Mouse (Mus musculus) B cell, adult 2 months (primary cell): ENCODE data around the gene Timm17a.
A peak's percentile ranks its signal among the peaks of the same experiment; 100 is the strongest.

Experiments used
- DNase-seq, 2 experiments: peaks; one replicate each; pipeline ENCODE4 v3.0.0; 2022

Gene Timm17a

GRCm38 (mm10) chr1:135313284-135314031, at the start of gene Timm17a:
Gene Timm17a (minus strand): TSS chr1:135313778.
- peak; percentile 89 to 92 for DNase-seq

GRCm38 (mm10) chr1:135362115-135362514, 48.5 kb upstream of the Timm17a start:
- DNase-seq = no peak

- DNase-seq = no peak
Observed at GRCm38 (mm10) chr1:135361491-135361890, 47.9 kb upstream of the Timm17a start.

- DNase-seq = no peak
Observed at GRCm38 (mm10) chr1:135359071-135359470, 45.5 kb upstream of the Timm17a start.

GRCm38 (mm10) chr1:135351953-135352352, 38.4 kb upstream of the Timm17a start:
- DNase-seq = no peak

- DNase-seq = no peak
Observed at GRCm38 (mm10) chr1:135347498-135348169, 34.1 kb upstream of the Timm17a start.

GRCm38 (mm10) chr1:135346891-135347290, 33.3 kb upstream of the Timm17a start:
- DNase-seq = no peak

GRCm38 (mm10) chr1:135344026-135344425, 30.4 kb upstream of the Timm17a start:
- no peak for DNase-seq

- no peak for DNase-seq
Observed at GRCm38 (mm10) chr1:135341947-135342346, 28.4 kb upstream of the Timm17a start.

GRCm38 (mm10) chr1:135330578-135330977, 17.0 kb upstream of the Timm17a start:
- no peak for DNase-seq

GRCm38 (mm10) chr1:135328368-135328767, 14.8 kb upstream of the Timm17a start:
- no peak for DNase-seq

GRCm38 (mm10) chr1:135325934-135326333, 12.4 kb upstream of the Timm17a start:
- no peak for DNase-seq

- no peak for DNase-seq
Observed at GRCm38 (mm10) chr1:135324571-135324970, 11.0 kb upstream of the Timm17a start, which contains the start of gene Lmod1. Gene Lmod1 (plus strand): TSS chr1:135324807.

- DNase-seq = no peak
Observed at GRCm38 (mm10) chr1:135323367-135323901, 9.9 kb upstream of the Timm17a start.

GRCm38 (mm10) chr1:135312201-135312600, 1.4 kb downstream of the Timm17a start:
- DNase-seq = no peak

GRCm38 (mm10) chr1:135311356-135311755, 2.2 kb downstream of the Timm17a start:
- no peak for DNase-seq

- no peak for DNase-seq
Observed at GRCm38 (mm10) chr1:135290908-135291307, 22.7 kb downstream of the Timm17a start.

- no peak for DNase-seq
Observed at GRCm38 (mm10) chr1:135286311-135286710, 27.3 kb downstream of the Timm17a start.

- peak; percentile 51 to 61 for DNase-seq
Observed at GRCm38 (mm10) chr1:135283826-135284291, 29.7 kb downstream of the Timm17a start, which contains the start of gene Rnpep. Gene Rnpep (minus strand): TSS chr1:135284084.

GRCm38 (mm10) chr1:135283287-135283825, 30.2 kb downstream of the Timm17a start:
- DNase-seq = peak in 1 of 2 experiments; percentile 37

- DNase-seq = peak; percentile 12 to 17
Observed at GRCm38 (mm10) chr1:135282536-135283286, 30.9 kb downstream of the Timm17a start.

- no peak for DNase-seq
Observed at GRCm38 (mm10) chr1:135281841-135282240, 31.7 kb downstream of the Timm17a start.

- no peak for DNase-seq
Observed at GRCm38 (mm10) chr1:135280646-135281045, 32.9 kb downstream of the Timm17a start.
